Mouse (Mus musculus): Measurements from ENCODE around the gene Slc35a3. TPM values are rescaled to one million over a fixed set of nuclear protein-coding genes. Genes with fewer than 3 reads are reported as not detected.

The Slc35a3 gene
- 3.2 and 5.4 TPM in 2 replicates for polyA plus RNA-seq (2012; rRNA removed)

DNA sequence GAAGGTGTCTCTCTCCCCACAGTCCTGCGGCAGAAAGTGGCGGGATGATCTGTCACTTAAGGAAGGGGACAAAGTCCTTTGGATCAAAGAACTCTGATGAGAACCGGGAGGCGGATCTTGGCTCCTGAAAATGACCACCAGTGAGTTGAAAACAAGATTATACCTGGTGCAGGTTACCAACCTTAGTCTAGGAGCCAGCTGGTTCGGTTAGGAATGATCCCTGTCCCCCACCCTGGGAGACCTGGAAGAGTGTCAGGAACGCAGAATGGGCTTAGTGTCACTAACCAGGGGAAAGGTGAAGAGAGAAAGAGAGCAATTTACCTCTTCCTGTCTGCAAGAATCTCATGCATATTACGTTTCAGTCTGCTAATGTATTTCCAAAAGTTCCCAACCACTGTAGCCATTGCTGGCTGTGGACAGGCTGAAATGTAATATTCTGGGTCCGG lies at the start of gene Slc35a3:
Gene Slc35a3 (minus strand): TSS at position 396 of the 446 bp plus-strand sequence.

DNA sequence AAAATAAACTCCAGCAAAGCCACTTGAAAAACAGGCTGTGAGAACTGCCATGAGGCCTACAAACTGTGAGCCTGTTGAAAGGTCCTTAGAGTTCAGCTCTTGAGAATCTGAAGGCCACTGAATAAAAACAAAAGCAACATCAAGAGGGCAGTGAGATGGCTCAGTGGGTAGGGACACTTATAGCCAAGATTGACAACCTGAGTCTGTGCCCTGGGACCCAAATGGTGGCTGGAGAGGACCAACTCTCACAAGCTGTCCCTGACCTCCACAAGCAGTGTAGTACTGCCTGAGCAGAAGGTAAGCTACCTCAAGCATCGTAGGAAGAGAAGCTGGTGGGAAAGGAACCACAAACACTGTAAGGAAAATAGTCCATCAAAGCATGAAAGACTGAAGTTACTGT lies 31.5 kb downstream of the Slc35a3 start, which contains the start of gene Gm43191:
Gene Gm43191 (minus strand): TSS at position 101 of the 400 bp plus-strand sequence.

DNA sequence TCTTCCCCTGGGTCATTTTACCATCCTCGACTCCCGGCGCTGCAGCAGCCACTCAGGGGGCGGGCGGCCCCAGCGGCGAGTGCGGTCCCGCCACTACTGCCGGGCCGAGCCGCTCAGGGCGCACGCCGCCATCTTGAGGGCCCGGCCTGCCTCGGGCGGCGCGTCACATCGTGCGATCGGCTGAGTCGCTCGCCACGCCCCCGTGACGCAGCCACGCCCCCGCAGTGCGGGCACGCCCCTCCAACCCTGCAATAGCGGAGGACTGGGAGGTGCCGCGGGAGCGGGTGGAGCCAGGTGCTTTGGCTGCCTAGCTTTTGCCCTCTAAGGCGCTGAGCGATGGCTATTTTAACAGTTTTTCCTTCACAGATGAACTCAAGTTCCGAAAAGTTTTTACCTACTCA lies 50.2 kb downstream of the Slc35a3 start, which contains the start of gene Mfsd14a:
Gene Mfsd14a (minus strand): TSS at position 215 of the 401 bp plus-strand sequence.

Other genes with a start within 250 kb of the Slc35a3 start
- gene Rtca, start 204.6 kb downstream of the Slc35a3 start, polyA plus RNA-seq (2012; rRNA removed) = 40.8 and 58.8 TPM in 2 replicates
- 4.0 and 5.4 TPM in 2 replicates for gene Dbt, start 199.8 kb downstream of the Slc35a3 start, polyA plus RNA-seq (2012; rRNA removed)
- gene Lrrc39, start 149.9 kb downstream of the Slc35a3 start, polyA plus RNA-seq (2012; rRNA removed) = 0.36 and 0.67 TPM in 2 replicates
- gene Sass6, start 117.8 kb downstream of the Slc35a3 start, polyA plus RNA-seq (2012; rRNA removed) = 1.0 TPM in 2 replicates
- gene Trmt13, start 98.2 kb downstream of the Slc35a3 start, polyA plus RNA-seq (2012; rRNA removed) = 2.9 and 3.1 TPM in 2 replicates
- 16.0 and 16.8 TPM in 2 replicates for gene Mfsd14a, start 50.2 kb downstream of the Slc35a3 start, polyA plus RNA-seq (2012; rRNA removed)
- not detected in 2 replicates for gene Gm43191, start 31.6 kb downstream of the Slc35a3 start, polyA plus RNA-seq (2012; rRNA removed)
- gene Agl, start 95.3 kb upstream of the Slc35a3 start, polyA plus RNA-seq (2012; rRNA removed) = 8.1 and 8.4 TPM in 2 replicates
- 14.4 and 20.5 TPM in 2 replicates for gene Frrs1, start 146.6 kb upstream of the Slc35a3 start, polyA plus RNA-seq (2012; rRNA removed)

All from ovary, adult 2 months (tissue).